Mouse (Mus musculus): Measurements from ENCODE around the gene Slc4a1. TPM values are rescaled to one million over a fixed set of nuclear protein-coding genes. Genes with fewer than 3 reads are reported as not detected.
A peak's percentile ranks its signal among the peaks of the same experiment; 100 is the strongest.

The Slc4a1 gene
- polyA plus RNA-seq, 2 experiments: 570 to 606 TPM

DNA sequence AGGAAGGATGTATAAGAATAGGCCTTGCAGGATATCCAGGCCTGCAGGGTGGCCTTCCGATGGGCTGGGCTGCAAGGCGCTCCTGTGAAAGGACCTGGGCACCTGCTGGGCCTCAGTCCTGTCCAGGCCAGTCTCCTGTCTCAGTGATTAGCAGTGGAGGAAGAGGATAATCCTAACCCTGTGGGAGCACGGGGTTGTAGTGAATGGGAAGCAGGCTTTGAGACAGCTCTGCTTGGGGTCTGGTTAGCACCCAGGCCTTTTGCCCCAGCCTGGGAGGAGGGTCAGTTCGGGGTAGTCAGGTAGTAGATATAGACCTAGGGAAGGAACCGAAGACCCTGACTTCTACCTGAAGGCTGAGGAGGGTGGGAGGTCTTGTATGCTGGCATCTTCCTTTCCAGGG is 18.3 kb downstream of the Slc4a1 start:
- WGBS (ENCODE audit: insufficient replicate concordance): 66% methylated on average over 5 of the region's 5 CpGs
- peak overlapping the region; percentile 56 for H3K27ac ChIP-seq
- H3K36me3 ChIP-seq (replicated peaks; ENCODE audit: control insufficient read depth, insufficient read depth, low read depth): peaks cover 40% of the 10 kb centered on the region
- H3K4me3 ChIP-seq (ENCODE audit: insufficient read depth in 1 of 2, low read depth in 2 of 2, low read length in 2 of 2): no peak overlapping the region
- no peak overlapping the region for H3K4me2 ChIP-seq (ENCODE audit: low read depth)
- no peak overlapping the region for H3K9ac ChIP-seq (replicated peaks)
- no peak for DNase-seq (ENCODE audit: low read depth in 3 of 3, low spot score in 3 of 3)
- peak; percentile 46 for ATAC-seq (ENCODE audit: insufficient read depth)
- H3K27me3 ChIP-seq (ENCODE audit: control insufficient read depth, insufficient read depth, low read length): no peaks in the 10 kb centered on the region
- H3K4me1 ChIP-seq (replicated peaks; ENCODE audit: control insufficient read depth in 2 of 2, insufficient read depth in 2 of 2, low read length in 1 of 2): no peaks in the 10 kb centered on the region
- TF ChIP-seq EP300 (IDR thresholded peaks at IDR 0.05; ENCODE audit: low read depth): peak; percentile 3; the same call in 1 of the 2 replicates
- TF ChIP-seq CTCF (IDR thresholded peaks at IDR 0.05; ENCODE audit: low read depth): no peak
- H3K9me3 ChIP-seq (ENCODE audit: control insufficient read depth, low read length): no peaks in the 10 kb centered on the region

DNA sequence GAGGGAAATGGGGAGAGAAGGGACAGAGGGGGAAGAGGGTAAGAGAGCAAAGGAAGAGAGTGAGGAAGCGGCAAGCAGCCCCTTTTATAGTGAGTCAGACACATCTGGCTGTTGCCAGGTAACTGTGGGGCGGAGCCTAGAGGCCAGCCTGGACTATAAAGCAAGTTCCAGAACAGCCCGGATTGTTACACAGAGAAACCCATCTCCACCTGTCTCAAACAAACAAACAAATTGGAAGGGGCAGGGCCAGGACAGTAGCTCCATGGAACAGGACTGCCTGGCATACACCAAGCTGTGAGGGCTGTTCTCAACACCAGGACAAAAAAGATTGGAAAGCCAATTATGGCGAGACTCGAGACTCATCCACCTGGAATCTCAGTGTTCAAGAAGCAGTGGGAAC is 19.1 kb downstream of the Slc4a1 start:
- Histone ChIP-seq H3K36me3 (replicated peaks; ENCODE audit: control insufficient read depth, insufficient read depth, low read depth) (peaks cover 32% of the 10 kb centered on the region), H3K4me2 (ENCODE audit: low read depth) (no peak overlapping the region), H3K4me1 (replicated peaks; ENCODE audit: control insufficient read depth in 2 of 2, insufficient read depth in 2 of 2, low read length in 1 of 2) (no peaks in the 10 kb centered on the region), H3K9ac (replicated peaks) (no peak overlapping the region), H3K27me3 (ENCODE audit: control insufficient read depth, insufficient read depth, low read length) (no peaks in the 10 kb centered on the region), H3K9me3 (ENCODE audit: control insufficient read depth, low read length) (no peaks in the 10 kb centered on the region), H3K27ac (no peak overlapping the region), H3K4me3 (ENCODE audit: insufficient read depth in 1 of 2, low read depth in 2 of 2, low read length in 2 of 2) (no peak overlapping the region)
- ATAC-seq (ENCODE audit: insufficient read depth) (peak; percentile 9), DNase-seq (ENCODE audit: low read depth in 3 of 3, low spot score in 3 of 3) (no peak)
- WGBS (ENCODE audit: insufficient replicate concordance): 58% methylated on average over 5 of the region's 5 CpGs
- no peak for TF ChIP-seq CTCF (IDR thresholded peaks at IDR 0.05; ENCODE audit: low read depth)
- TF ChIP-seq EP300 (IDR thresholded peaks at IDR 0.05; ENCODE audit: low read depth): no peak

DNA sequence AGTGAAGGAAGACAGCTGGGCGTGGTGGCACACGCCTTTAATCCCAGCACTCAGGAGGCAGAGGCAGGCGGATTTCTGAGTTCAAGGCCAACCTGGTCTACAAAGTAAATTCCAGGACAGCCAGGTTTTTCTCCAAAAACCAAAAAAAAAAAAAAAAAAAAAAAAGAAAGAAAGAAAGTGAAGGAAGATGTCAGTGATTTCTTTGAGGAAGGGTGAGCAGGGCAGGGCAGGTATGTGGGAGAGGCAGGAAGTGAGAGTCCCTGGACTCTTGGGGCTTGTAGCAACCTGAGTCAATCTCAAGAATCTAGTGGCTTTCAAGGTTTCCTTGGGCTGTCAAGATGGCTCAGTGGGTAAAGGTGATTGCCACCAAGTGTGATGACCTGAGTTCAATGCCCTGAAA is 21.5 kb downstream of the Slc4a1 start:
- DNase-seq (ENCODE audit: low read depth in 3 of 3, low spot score in 3 of 3) (no peak), ATAC-seq (ENCODE audit: insufficient read depth) (no peak)
- Histone ChIP-seq H3K27ac (no peak overlapping the region), H3K27me3 (ENCODE audit: control insufficient read depth, insufficient read depth, low read length) (no peaks in the 10 kb centered on the region), H3K4me1 (replicated peaks; ENCODE audit: control insufficient read depth in 2 of 2, insufficient read depth in 2 of 2, low read length in 1 of 2) (no peaks in the 10 kb centered on the region), H3K9ac (replicated peaks) (no peak overlapping the region), H3K9me3 (ENCODE audit: control insufficient read depth, low read length) (no peaks in the 10 kb centered on the region), H3K4me2 (ENCODE audit: low read depth) (no peak overlapping the region), H3K4me3 (ENCODE audit: insufficient read depth in 1 of 2, low read depth in 2 of 2, low read length in 2 of 2) (no peak overlapping the region), H3K36me3 (replicated peaks; ENCODE audit: control insufficient read depth, insufficient read depth, low read depth) (peaks cover 8% of the 10 kb centered on the region)
- 77% methylated on average over 3 of the region's 3 CpGs for WGBS (ENCODE audit: insufficient replicate concordance)
- TF ChIP-seq EP300 (IDR thresholded peaks at IDR 0.05; ENCODE audit: low read depth) (no peak), CTCF (IDR thresholded peaks at IDR 0.05; ENCODE audit: low read depth) (no peak)

DNA sequence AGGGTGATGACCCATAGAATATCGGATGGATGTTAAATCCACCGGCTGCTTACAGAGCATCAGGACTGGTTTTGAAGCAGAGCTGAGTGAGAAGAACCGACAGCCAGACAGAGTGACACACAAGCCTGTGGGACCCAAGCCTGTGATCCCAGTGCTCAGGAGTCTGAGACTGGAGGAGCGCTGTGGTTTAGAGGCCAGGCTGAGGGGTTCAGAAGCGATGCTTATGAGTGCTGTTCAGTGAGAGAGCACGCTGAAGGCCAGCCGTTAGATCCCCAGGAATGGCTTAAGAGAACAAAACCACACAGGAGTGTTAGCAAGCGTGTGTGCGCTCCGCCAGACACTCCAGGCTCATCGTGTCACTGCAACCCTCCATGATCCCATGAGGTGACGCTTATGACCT is 23.3 kb downstream of the Slc4a1 start:
- Histone ChIP-seq H3K27ac (no peak overlapping the region), H3K36me3 (replicated peaks; ENCODE audit: control insufficient read depth, insufficient read depth, low read depth) (no peaks in the 10 kb centered on the region), H3K9me3 (ENCODE audit: control insufficient read depth, low read length) (no peaks in the 10 kb centered on the region), H3K9ac (replicated peaks) (no peak overlapping the region), H3K4me3 (ENCODE audit: insufficient read depth in 1 of 2, low read depth in 2 of 2, low read length in 2 of 2) (no peak overlapping the region), H3K4me1 (replicated peaks; ENCODE audit: control insufficient read depth in 2 of 2, insufficient read depth in 2 of 2, low read length in 1 of 2) (no peaks in the 10 kb centered on the region), H3K27me3 (ENCODE audit: control insufficient read depth, insufficient read depth, low read length) (no peaks in the 10 kb centered on the region; the same call in 1 of the 2 replicates), H3K4me2 (ENCODE audit: low read depth) (no peak overlapping the region)
- DNase-seq (ENCODE audit: low read depth in 3 of 3, low spot score in 3 of 3) (no peak), ATAC-seq (ENCODE audit: insufficient read depth) (no peak)
- TF ChIP-seq EP300 (IDR thresholded peaks at IDR 0.05; ENCODE audit: low read depth): no peak
- no peak for TF ChIP-seq CTCF (IDR thresholded peaks at IDR 0.05; ENCODE audit: low read depth)
- 72% methylated on average over 12 of the region's 12 CpGs for WGBS (ENCODE audit: insufficient replicate concordance)

DNA sequence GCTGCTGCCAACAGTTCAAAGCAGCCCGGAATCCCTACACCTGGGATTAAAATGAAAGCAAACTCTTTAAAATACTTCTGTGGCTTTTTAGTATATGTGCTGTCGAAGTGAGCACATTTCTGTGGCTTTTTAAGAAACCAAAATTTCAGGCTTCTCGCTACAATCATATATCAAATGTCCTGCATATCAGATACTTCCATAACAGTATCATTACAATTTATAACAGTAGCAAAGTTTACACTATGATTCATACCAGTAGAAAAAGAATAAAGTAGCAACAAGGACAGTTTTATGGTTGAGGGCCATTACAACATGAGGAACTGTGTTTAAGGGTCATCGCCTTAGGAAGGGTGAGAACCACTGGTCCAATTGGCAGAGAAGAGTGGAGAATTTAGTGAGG is 24.9 kb downstream of the Slc4a1 start:
- Histone ChIP-seq H3K4me3 (ENCODE audit: insufficient read depth in 1 of 2, low read depth in 2 of 2, low read length in 2 of 2) (no peak overlapping the region), H3K9ac (replicated peaks) (no peak overlapping the region), H3K9me3 (ENCODE audit: control insufficient read depth, low read length) (no peaks in the 10 kb centered on the region), H3K4me2 (ENCODE audit: low read depth) (no peak overlapping the region), H3K4me1 (replicated peaks; ENCODE audit: control insufficient read depth in 2 of 2, insufficient read depth in 2 of 2, low read length in 1 of 2) (no peaks in the 10 kb centered on the region), H3K27ac (no peak overlapping the region), H3K36me3 (replicated peaks; ENCODE audit: control insufficient read depth, insufficient read depth, low read depth) (no peaks in the 10 kb centered on the region), H3K27me3 (ENCODE audit: control insufficient read depth, insufficient read depth, low read length) (no peaks in the 10 kb centered on the region; the same call in 1 of the 2 replicates)
- WGBS (ENCODE audit: insufficient replicate concordance): 76% methylated on average over 4 of the region's 4 CpGs
- no peak for ATAC-seq (ENCODE audit: insufficient read depth)
- no peak for TF ChIP-seq CTCF (IDR thresholded peaks at IDR 0.05; ENCODE audit: low read depth)
- TF ChIP-seq EP300 (IDR thresholded peaks at IDR 0.05; ENCODE audit: low read depth): no peak
- DNase-seq (ENCODE audit: low read depth in 3 of 3, low spot score in 3 of 3): no peak
